Mouse (Mus musculus) embryonic fibroblast, embryonic 13.5 days (primary cell): ENCODE measurements around the gene Adamts14. TPM values are rescaled to one million over a fixed set of nuclear protein-coding genes. Genes with fewer than 3 reads are reported as not detected.
A peak's percentile ranks its signal among the peaks of the same experiment; 100 is the strongest.

Experiments used
- H3K27ac ChIP-seq: 2 replicates; pipeline ENCODE4 v1.5.1; 2012; ENCODE audit warnings: low read length, control low read depth, inconsistent platforms; ENCODE audit not compliant: insufficient read depth
- H3K4me1 ChIP-seq: 2 replicates; pipeline ENCODE4 v1.6.1; 2011; ENCODE audit warnings: low read length; ENCODE audit not compliant: control insufficient read depth, insufficient read depth
- H3K4me3 ChIP-seq: 2 replicates; pipeline ENCODE4 v1.5.1; 2011; ENCODE audit warnings: mild to moderate bottlenecking, control low read depth, low read length; ENCODE audit not compliant: insufficient read depth
- CTCF ChIP-seq: IDR thresholded peaks from 2 replicates; pipeline ENCODE4 v1.5.1; 2011; ENCODE audit warnings: mild to moderate bottlenecking, control low read depth, low read length, moderate library complexity, borderline replicate concordance; ENCODE audit not compliant: insufficient read depth
- POLR2A ChIP-seq: IDR thresholded peaks from 2 replicates; pipeline ENCODE4 v1.6.1; 2011; ENCODE audit warnings: low read depth, mild to moderate bottlenecking, control low read depth, low read length, moderate library complexity
- polyA plus RNA-seq: library from polyadenylated mRNA; stranded (reverse); fragments of >200 nt; gene quantifications from 2 replicates; pipeline ENCODE4 v1.2.4, GENCODE M21; 2011; ENCODE audit warnings: low read depth; ENCODE audit not compliant: missing spikeins, insufficient read length

Gene Adamts14
- 8.1 and 9.6 TPM in 2 replicates for polyA plus RNA-seq

GRCm38 (mm10) chr10:61273081-61273843 is at the start of gene Adamts14:
Adamts14 (minus strand) TSS chr10:61273438.
- TF ChIP-seq POLR2A = peak; percentile 22
- TF ChIP-seq CTCF = no peak
- peak within 1 kb of the TSS; percentile 55 for H3K4me3 ChIP-seq
- H3K4me1 ChIP-seq = peaks cover 6% of the 10 kb centered on the region
- peak within 1 kb of the TSS; percentile 69 for H3K27ac ChIP-seq

- TF ChIP-seq POLR2A = no peak
- TF ChIP-seq CTCF = no peak
These were observed 45.3 kb upstream of the Adamts14 start for GRCm38 (mm10) chr10:61318527-61318926.

GRCm38 (mm10) chr10:61315324-61315880 is 42.2 kb upstream of the Adamts14 start:
- no peaks in the 10 kb centered on the region for H3K4me1 ChIP-seq
- no peak for TF ChIP-seq POLR2A
- TF ChIP-seq CTCF = no peak
- no peak overlapping the region for H3K27ac ChIP-seq
- no peak overlapping the region for H3K4me3 ChIP-seq

More at GRCm38 (mm10) chr10:61318527-61318926, 45.3 kb upstream of the Adamts14 start:
- no peaks in the 10 kb centered on the region for H3K4me1 ChIP-seq
- H3K27ac ChIP-seq = no peak overlapping the region
- no peak overlapping the region for H3K4me3 ChIP-seq

GRCm38 (mm10) chr10:61313750-61314149 is 40.5 kb upstream of the Adamts14 start:
- no peak for TF ChIP-seq POLR2A
- no peak for TF ChIP-seq CTCF
- Histone ChIP-seq H3K27ac (no peak overlapping the region), H3K4me3 (no peak overlapping the region), H3K4me1 (no peaks in the 10 kb centered on the region)

GRCm38 (mm10) chr10:61312754-61313153 is 39.5 kb upstream of the Adamts14 start:
- Histone ChIP-seq H3K4me1 (no peaks in the 10 kb centered on the region), H3K27ac (no peak overlapping the region), H3K4me3 (no peak overlapping the region)
- TF ChIP-seq POLR2A (no peak), CTCF (no peak)

- no peak overlapping the region for H3K27ac ChIP-seq
- TF ChIP-seq POLR2A (no peak), CTCF (no peak)
- no peaks in the 10 kb centered on the region for H3K4me1 ChIP-seq
- H3K4me3 ChIP-seq = no peak overlapping the region
These were observed 38.9 kb upstream of the Adamts14 start for GRCm38 (mm10) chr10:61312159-61312558.

GRCm38 (mm10) chr10:61308706-61309320 is 35.6 kb upstream of the Adamts14 start:
- TF ChIP-seq CTCF (no peak), POLR2A (no peak)
- no peaks in the 10 kb centered on the region for H3K4me1 ChIP-seq

GRCm38 (mm10) chr10:61305928-61306590 is 32.8 kb upstream of the Adamts14 start:
- TF ChIP-seq POLR2A = no peak
- no peak for TF ChIP-seq CTCF
- H3K4me3 ChIP-seq = no peak overlapping the region
- H3K27ac ChIP-seq = no peak overlapping the region
- H3K4me1 ChIP-seq = no peaks in the 10 kb centered on the region

More at GRCm38 (mm10) chr10:61308706-61309320, 35.6 kb upstream of the Adamts14 start:
- no peak overlapping the region for H3K27ac ChIP-seq
- no peak overlapping the region for H3K4me3 ChIP-seq

- no peak overlapping the region for H3K27ac ChIP-seq
- TF ChIP-seq CTCF = no peak
- no peak for TF ChIP-seq POLR2A
- H3K4me3 ChIP-seq = no peak overlapping the region
- H3K4me1 ChIP-seq = no peaks in the 10 kb centered on the region
These were observed 30.8 kb upstream of the Adamts14 start for GRCm38 (mm10) chr10:61304046-61304445.
